Mouse (Mus musculus): ENCODE measurements around the gene Vps25. TPM values are rescaled to one million over a fixed set of nuclear protein-coding genes. Genes with fewer than 3 reads are reported as not detected.

Gene Vps25
- total RNA-seq (2014; rRNA removed) (71.7 and 75.8 TPM in 2 replicates), polyA plus RNA-seq (2015; fragmentation: Nextera tagmentation; extraction: Ambion mirVana) (135 and 138 TPM in 2 replicates)

- Histone ChIP-seq H3K9ac (peak within 1 kb of the TSS; percentile 88), H3K4me2 (ENCODE audit: low read depth) (peak within 1 kb of the TSS; percentile 93), H3K27ac (ENCODE audit: low read depth, low read length) (peak within 1 kb of the TSS; percentile 87), H3K27me3 (ENCODE audit: insufficient read depth, low read length) (no peaks in the 10 kb centered on the region), H3K4me3 (ENCODE audit: low read depth, low read length) (peak within 1 kb of the TSS; percentile 84), H3K4me1 (ENCODE audit: insufficient read depth) (peaks cover 11% of the 10 kb centered on the region; the same call in 1 of the 2 replicates), H3K36me3 (ENCODE audit: insufficient read depth) (no peaks in the 10 kb centered on the region; the same call in 1 of the 2 replicates), H3K9me3 (ENCODE audit: low read length) (no peaks in the 10 kb centered on the region)
- TF ChIP-seq CTCF (IDR thresholded peaks at IDR 0.05; ENCODE audit: low read depth): peak; percentile 29; the same call in 1 of the 2 replicates
- DNase-seq (peak; percentile 89), ATAC-seq (peak; percentile 95)
- 2% methylated on average over 40 of the region's 40 CpGs for WGBS
Measured at GRCm38 (mm10) chr11:101253613-101254389, at the start of gene Vps25. TSS of gene Vps25 (plus strand) at chr11:101253707.

- DNase-seq (peak; percentile 87), ATAC-seq (peak; percentile 76)
- H3K36me3 ChIP-seq (ENCODE audit: insufficient read depth): peaks cover 51% of the 10 kb centered on the region
- H3K9me3 ChIP-seq (ENCODE audit: low read length): no peaks in the 10 kb centered on the region
- no peak overlapping the region for H3K27ac ChIP-seq (ENCODE audit: low read depth, low read length)
- no peaks in the 10 kb centered on the region for H3K4me1 ChIP-seq (ENCODE audit: insufficient read depth)
- peak; percentile 84 for TF ChIP-seq CTCF (IDR thresholded peaks at IDR 0.05; ENCODE audit: low read depth)
- H3K27me3 ChIP-seq (ENCODE audit: insufficient read depth, low read length): no peaks in the 10 kb centered on the region
- no peak overlapping the region for H3K4me2 ChIP-seq (ENCODE audit: low read depth)
- no peak overlapping the region for H3K4me3 ChIP-seq (ENCODE audit: low read depth, low read length)
- no peak overlapping the region for H3K9ac ChIP-seq
- 36% methylated on average over 3 of the region's 3 CpGs for WGBS
Measured at GRCm38 (mm10) chr11:101211970-101212369, 41.5 kb upstream of the Vps25 start.

DNA sequence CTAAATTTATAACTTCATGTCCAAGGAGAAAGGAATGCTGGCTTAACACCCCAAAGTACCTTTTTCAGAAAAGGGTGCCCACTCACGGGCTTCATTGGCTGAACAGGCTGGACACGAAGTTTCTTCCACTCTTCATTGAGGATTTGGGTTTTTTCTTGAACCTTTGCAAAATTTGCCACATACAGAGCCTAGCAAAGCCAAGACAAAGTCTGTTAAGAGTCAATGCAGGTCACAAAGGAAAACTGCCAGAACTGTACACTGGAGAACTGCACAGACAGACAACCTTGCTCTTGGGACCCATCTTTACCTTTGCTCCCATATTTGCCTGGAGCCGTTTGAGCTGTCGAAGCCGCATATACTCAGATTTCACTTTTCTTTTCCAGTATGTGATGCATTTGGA, 36.6 kb upstream of the Vps25 start:
- H3K27ac ChIP-seq (ENCODE audit: low read depth, low read length): no peak overlapping the region
- no peaks in the 10 kb centered on the region for H3K27me3 ChIP-seq (ENCODE audit: insufficient read depth, low read length)
- no peaks in the 10 kb centered on the region for H3K4me1 ChIP-seq (ENCODE audit: insufficient read depth)
- H3K4me2 ChIP-seq (ENCODE audit: low read depth): no peak overlapping the region
- no peak overlapping the region for H3K9ac ChIP-seq
- 88% methylated on average over 5 of the region's 5 CpGs for WGBS
- no peaks in the 10 kb centered on the region for H3K9me3 ChIP-seq (ENCODE audit: low read length)
- peaks cover 41% of the 10 kb centered on the region for H3K36me3 ChIP-seq (ENCODE audit: insufficient read depth)
- no peak for TF ChIP-seq CTCF (IDR thresholded peaks at IDR 0.05; ENCODE audit: low read depth)
- ATAC-seq (no peak), DNase-seq (no peak)
- H3K4me3 ChIP-seq (ENCODE audit: low read depth, low read length): no peak overlapping the region

- WGBS: 88% methylated on average over 10 of the region's 10 CpGs
- DNase-seq (no peak), ATAC-seq (no peak)
- Histone ChIP-seq H3K27me3 (ENCODE audit: insufficient read depth, low read length) (no peaks in the 10 kb centered on the region), H3K36me3 (ENCODE audit: insufficient read depth) (peaks cover 38% of the 10 kb centered on the region), H3K9me3 (ENCODE audit: low read length) (no peaks in the 10 kb centered on the region), H3K9ac (no peak overlapping the region), H3K4me2 (ENCODE audit: low read depth) (no peak overlapping the region), H3K27ac (ENCODE audit: low read depth, low read length) (no peak overlapping the region), H3K4me3 (ENCODE audit: low read depth, low read length) (no peak overlapping the region), H3K4me1 (ENCODE audit: insufficient read depth) (no peaks in the 10 kb centered on the region)
- no peak for TF ChIP-seq CTCF (IDR thresholded peaks at IDR 0.05; ENCODE audit: low read depth)
Measured at GRCm38 (mm10) chr11:101218436-101219055, 35.0 kb upstream of the Vps25 start.

- Histone ChIP-seq H3K36me3 (ENCODE audit: insufficient read depth) (peaks cover 16% of the 10 kb centered on the region; the same call in 1 of the 2 replicates), H3K27me3 (ENCODE audit: insufficient read depth, low read length) (no peaks in the 10 kb centered on the region), H3K9ac (no peak overlapping the region), H3K4me2 (ENCODE audit: low read depth) (no peak overlapping the region), H3K4me3 (ENCODE audit: low read depth, low read length) (no peak overlapping the region), H3K4me1 (ENCODE audit: insufficient read depth) (no peaks in the 10 kb centered on the region), H3K27ac (ENCODE audit: low read depth, low read length) (no peak overlapping the region), H3K9me3 (ENCODE audit: low read length) (no peaks in the 10 kb centered on the region)
- ATAC-seq: no peak
- no peak for TF ChIP-seq CTCF (IDR thresholded peaks at IDR 0.05; ENCODE audit: low read depth)
- WGBS: 66% methylated on average over 2 of the region's 2 CpGs
- DNase-seq: no peak
Measured at GRCm38 (mm10) chr11:101220853-101221252, 32.7 kb upstream of the Vps25 start.

GRCm38 (mm10) chr11:101221306-101221986, 32.1 kb upstream of the Vps25 start:
- Histone ChIP-seq H3K27me3 (ENCODE audit: insufficient read depth, low read length) (no peaks in the 10 kb centered on the region), H3K4me3 (ENCODE audit: low read depth, low read length) (no peak overlapping the region), H3K9me3 (ENCODE audit: low read length) (no peaks in the 10 kb centered on the region), H3K4me1 (ENCODE audit: insufficient read depth) (no peaks in the 10 kb centered on the region), H3K36me3 (ENCODE audit: insufficient read depth) (peaks cover 11% of the 10 kb centered on the region; the same call in 1 of the 2 replicates), H3K9ac (no peak overlapping the region), H3K4me2 (ENCODE audit: low read depth) (no peak overlapping the region), H3K27ac (ENCODE audit: low read depth, low read length) (no peak overlapping the region)
- no peak for ATAC-seq
- DNase-seq: no peak
- WGBS: 92% methylated on average over 8 of the region's 8 CpGs
- TF ChIP-seq CTCF (IDR thresholded peaks at IDR 0.05; ENCODE audit: low read depth): no peak

Data from forebrain, postnatal 0 days (tissue).